Mouse (Mus musculus): Measurements from ENCODE around the gene Sik2. TPM values are rescaled to one million over a fixed set of nuclear protein-coding genes. Genes with fewer than 3 reads are reported as not detected.
A peak's percentile ranks its signal among the peaks of the same experiment; 100 is the strongest.

Sik2 gene
- polyA plus RNA-seq, 1 experiment from 2014 or later, result 23.7 TPM

DNA sequence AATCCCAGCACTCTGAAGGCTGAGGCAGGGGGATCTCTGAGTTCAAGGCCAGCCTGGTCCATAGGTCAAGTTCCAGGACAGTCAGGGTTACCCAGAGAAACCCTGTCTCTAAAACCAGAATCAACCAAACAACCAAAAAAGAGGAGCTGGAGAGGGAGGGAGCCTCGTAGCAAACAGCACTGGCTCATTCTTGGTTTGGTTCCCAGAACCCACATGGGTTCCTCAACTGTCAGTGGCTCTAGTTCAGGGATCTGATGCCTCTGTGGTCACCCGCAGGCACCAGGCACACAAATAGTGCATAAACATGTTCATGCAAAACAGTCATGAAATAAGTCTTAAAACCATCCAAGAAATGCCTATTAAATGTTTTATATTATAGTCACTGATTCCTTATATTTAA lies 140.7 kb downstream of the Sik2 start:
- H3K4me3 ChIP-seq (replicated peaks; ENCODE audit: low read length), result no peak overlapping the region
- 70% methylated on average over 2 of the region's 2 CpGs for WGBS
- H3K36me3 ChIP-seq (ENCODE audit: control insufficient read depth, insufficient read depth), result peaks cover 18% of the 10 kb centered on the region
- no peak overlapping the region for H3K4me2 ChIP-seq (ENCODE audit: low read length)
- no peak for ATAC-seq
- H3K4me1 ChIP-seq (replicated peaks; ENCODE audit: control insufficient read depth, insufficient read depth, low read length), result no peaks in the 10 kb centered on the region
- no peaks in the 10 kb centered on the region for H3K27me3 ChIP-seq (replicated peaks; ENCODE audit: control insufficient read depth, insufficient read depth, low read length)
- no peak overlapping the region for H3K27ac ChIP-seq (ENCODE audit: low read length)
- no peak overlapping the region for H3K9ac ChIP-seq (replicated peaks; ENCODE audit: low read depth, low read length)
- H3K9me3 ChIP-seq (ENCODE audit: control insufficient read depth, low read length), result no peaks in the 10 kb centered on the region

DNA sequence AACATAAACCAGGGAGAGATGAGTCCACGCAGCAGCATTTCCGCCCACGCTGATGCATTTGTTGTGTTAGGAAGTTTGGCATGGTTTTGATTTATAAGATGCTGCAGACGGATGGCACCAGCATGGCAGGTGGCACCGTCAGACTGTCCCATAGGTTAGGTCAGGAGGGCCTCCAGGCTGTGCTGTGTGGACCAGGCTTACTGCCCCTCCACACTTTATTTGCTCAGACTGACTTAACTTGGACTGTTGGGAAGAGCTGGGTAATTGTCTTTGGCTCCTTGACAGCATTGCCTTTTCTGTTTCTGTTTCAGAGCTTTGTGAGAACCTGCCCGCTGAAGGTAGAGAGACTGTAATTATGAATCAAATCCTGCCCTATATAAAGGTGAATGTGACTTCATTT lies 141.9 kb downstream of the Sik2 start:
- Histone ChIP-seq H3K9ac (replicated peaks; ENCODE audit: low read depth, low read length) (no peak overlapping the region), H3K4me3 (replicated peaks; ENCODE audit: low read length) (no peak overlapping the region), H3K9me3 (ENCODE audit: control insufficient read depth, low read length) (no peaks in the 10 kb centered on the region), H3K27me3 (replicated peaks; ENCODE audit: control insufficient read depth, insufficient read depth, low read length) (no peaks in the 10 kb centered on the region), H3K36me3 (ENCODE audit: control insufficient read depth, insufficient read depth) (peaks cover 21% of the 10 kb centered on the region), H3K4me2 (ENCODE audit: low read length) (no peak overlapping the region), H3K4me1 (replicated peaks; ENCODE audit: control insufficient read depth, insufficient read depth, low read length) (peaks cover under 1% of the 10 kb centered on the region), H3K27ac (ENCODE audit: low read length) (no peak overlapping the region)
- 84% methylated on average over 6 of the region's 6 CpGs for WGBS
- ATAC-seq, result no peak

DNA sequence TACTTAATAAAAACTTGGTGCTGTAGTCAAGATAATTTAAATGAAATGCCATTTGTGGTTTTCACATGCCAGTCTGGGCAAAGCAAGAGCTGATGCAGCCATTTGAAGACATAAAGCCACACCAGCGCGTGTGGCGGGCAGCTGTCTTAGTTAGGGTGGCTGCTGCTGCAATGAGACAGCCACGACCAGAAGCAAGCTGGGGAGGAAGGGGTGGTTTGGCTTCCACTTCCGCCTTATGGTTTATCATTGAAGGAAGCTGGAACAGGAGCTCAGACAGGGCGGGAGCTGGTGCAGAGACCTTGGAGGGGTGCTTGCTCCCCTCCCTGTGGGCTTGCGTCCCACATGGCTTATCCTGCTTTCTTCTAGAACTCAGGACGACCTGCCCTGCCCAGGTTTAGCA lies 143.1 kb downstream of the Sik2 start:
- Histone ChIP-seq H3K4me1 (replicated peaks; ENCODE audit: control insufficient read depth, insufficient read depth, low read length) (peaks cover 8% of the 10 kb centered on the region), H3K9ac (replicated peaks; ENCODE audit: low read depth, low read length) (no peak overlapping the region), H3K27ac (ENCODE audit: low read length) (no peak overlapping the region), H3K27me3 (replicated peaks; ENCODE audit: control insufficient read depth, insufficient read depth, low read length) (no peaks in the 10 kb centered on the region), H3K4me2 (ENCODE audit: low read length) (no peak overlapping the region), H3K9me3 (ENCODE audit: control insufficient read depth, low read length) (no peaks in the 10 kb centered on the region), H3K4me3 (replicated peaks; ENCODE audit: low read length) (no peak overlapping the region), H3K36me3 (ENCODE audit: control insufficient read depth, insufficient read depth) (peaks cover 21% of the 10 kb centered on the region)
- 69% methylated on average over 8 of the region's 8 CpGs for WGBS
- ATAC-seq, result no peak

DNA sequence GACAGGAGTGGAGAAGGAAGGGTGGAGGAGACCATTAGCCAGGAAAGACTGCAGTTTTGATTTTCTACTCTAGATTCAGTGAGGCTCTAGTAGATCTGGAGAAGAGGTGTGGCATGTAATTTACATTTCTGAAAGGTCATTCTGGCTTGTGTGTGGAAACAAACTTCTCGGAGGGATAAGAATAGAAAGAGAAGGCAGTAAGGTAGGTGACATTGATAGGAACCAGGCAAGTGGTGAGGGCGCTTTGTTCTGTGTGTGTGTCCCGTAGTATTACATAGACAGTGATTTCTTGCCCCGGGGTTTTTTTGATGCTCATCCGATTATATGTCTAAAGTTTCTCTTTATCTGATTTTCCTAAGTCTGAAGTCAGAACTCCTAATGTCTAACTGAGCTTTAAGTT lies 144.0 kb downstream of the Sik2 start:
- H3K9ac ChIP-seq (replicated peaks; ENCODE audit: low read depth, low read length), result no peak overlapping the region
- H3K4me3 ChIP-seq (replicated peaks; ENCODE audit: low read length), result no peak overlapping the region
- H3K27me3 ChIP-seq (replicated peaks; ENCODE audit: control insufficient read depth, insufficient read depth, low read length), result no peaks in the 10 kb centered on the region
- peaks cover 14% of the 10 kb centered on the region for H3K4me1 ChIP-seq (replicated peaks; ENCODE audit: control insufficient read depth, insufficient read depth, low read length)
- no peaks in the 10 kb centered on the region for H3K9me3 ChIP-seq (ENCODE audit: control insufficient read depth, low read length)
- no peak for ATAC-seq
- H3K27ac ChIP-seq (ENCODE audit: low read length), result no peak overlapping the region
- 95% methylated on average over 5 of the region's 5 CpGs for WGBS
- no peak overlapping the region for H3K4me2 ChIP-seq (ENCODE audit: low read length)
- H3K36me3 ChIP-seq (ENCODE audit: control insufficient read depth, insufficient read depth), result peaks cover 16% of the 10 kb centered on the region

DNA sequence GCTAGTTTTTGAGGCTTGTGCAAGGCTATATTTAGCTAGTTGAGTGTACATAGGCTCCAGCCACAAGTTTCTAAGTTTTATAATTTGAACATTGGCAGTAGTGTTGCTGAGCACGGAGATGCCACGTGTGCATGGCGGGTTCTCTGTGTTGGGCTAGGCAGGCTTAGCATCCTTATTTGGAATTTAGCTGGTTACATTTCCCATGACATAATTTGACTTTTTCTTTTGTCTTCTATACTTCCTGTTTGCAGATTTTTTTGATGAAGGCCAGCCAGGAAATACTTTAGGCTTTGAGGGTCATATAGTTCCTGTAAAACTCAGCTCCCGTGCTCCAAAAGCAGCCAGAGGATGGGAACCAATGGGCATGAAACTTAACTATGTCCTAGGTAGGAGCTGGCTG lies 145.0 kb downstream of the Sik2 start:
- Histone ChIP-seq H3K4me1 (replicated peaks; ENCODE audit: control insufficient read depth, insufficient read depth, low read length) (peaks cover 14% of the 10 kb centered on the region), H3K36me3 (ENCODE audit: control insufficient read depth, insufficient read depth) (peaks cover 14% of the 10 kb centered on the region), H3K27me3 (replicated peaks; ENCODE audit: control insufficient read depth, insufficient read depth, low read length) (no peaks in the 10 kb centered on the region), H3K4me2 (ENCODE audit: low read length) (no peak overlapping the region), H3K9ac (replicated peaks; ENCODE audit: low read depth, low read length) (no peak overlapping the region), H3K27ac (ENCODE audit: low read length) (no peak overlapping the region), H3K4me3 (replicated peaks; ENCODE audit: low read length) (no peak overlapping the region), H3K9me3 (ENCODE audit: control insufficient read depth, low read length) (no peaks in the 10 kb centered on the region)
- WGBS, result 90% methylated on average over 4 of the region's 4 CpGs
- no peak for ATAC-seq

DNA sequence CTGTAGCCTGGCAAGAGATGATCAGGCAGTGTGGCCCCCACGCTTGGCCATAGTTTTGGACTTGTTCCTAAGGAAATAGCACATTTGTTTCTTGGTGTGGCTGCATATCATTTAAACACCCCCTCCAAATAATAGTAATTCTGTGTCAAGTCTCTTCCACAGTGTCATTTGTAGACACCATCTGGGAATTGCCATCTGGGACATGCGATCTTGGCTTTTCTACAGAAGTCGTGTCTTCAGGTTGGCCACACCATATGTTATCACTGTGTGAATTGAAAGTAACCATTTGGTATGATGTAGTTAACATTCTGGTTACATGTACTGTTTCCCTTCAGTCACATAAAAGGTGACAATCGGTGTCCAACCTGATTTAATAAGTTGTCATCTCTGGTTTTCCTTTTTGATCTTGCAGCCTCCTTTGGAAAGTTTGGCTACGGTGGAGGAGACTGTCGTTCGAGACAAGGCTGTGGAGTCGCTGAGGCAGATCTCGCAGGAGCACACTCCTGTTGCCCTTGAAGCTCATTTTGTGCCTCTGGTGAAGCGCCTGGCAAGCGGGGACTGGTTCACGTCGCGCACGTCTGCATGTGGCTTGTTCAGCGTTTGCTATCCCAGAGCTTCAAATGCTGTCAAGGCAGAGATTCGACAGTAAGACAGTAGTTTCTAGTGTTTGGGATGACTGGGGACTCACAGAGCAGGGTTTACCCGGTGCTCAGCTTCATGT lies 147.6 kb downstream of the Sik2 start:
- H3K4me3 ChIP-seq (replicated peaks; ENCODE audit: low read length), result no peak overlapping the region
- H3K36me3 ChIP-seq (ENCODE audit: control insufficient read depth, insufficient read depth), result peaks cover 3% of the 10 kb centered on the region; the same call in 1 of the 2 replicates
- peak overlapping the region; percentile 82 for H3K27ac ChIP-seq (ENCODE audit: low read length)
- H3K9ac ChIP-seq (replicated peaks; ENCODE audit: low read depth, low read length), result no peak overlapping the region
- WGBS, result 65% methylated on average over 18 of the region's 18 CpGs
- peak; percentile 43 for ATAC-seq
- peak overlapping the region; percentile 12; the same call in 1 of the 2 replicates for H3K4me2 ChIP-seq (ENCODE audit: low read length)
- H3K9me3 ChIP-seq (ENCODE audit: control insufficient read depth, low read length), result no peaks in the 10 kb centered on the region
- peaks cover 21% of the 10 kb centered on the region for H3K4me1 ChIP-seq (replicated peaks; ENCODE audit: control insufficient read depth, insufficient read depth, low read length)
- no peaks in the 10 kb centered on the region for H3K27me3 ChIP-seq (replicated peaks; ENCODE audit: control insufficient read depth, insufficient read depth, low read length)

DNA sequence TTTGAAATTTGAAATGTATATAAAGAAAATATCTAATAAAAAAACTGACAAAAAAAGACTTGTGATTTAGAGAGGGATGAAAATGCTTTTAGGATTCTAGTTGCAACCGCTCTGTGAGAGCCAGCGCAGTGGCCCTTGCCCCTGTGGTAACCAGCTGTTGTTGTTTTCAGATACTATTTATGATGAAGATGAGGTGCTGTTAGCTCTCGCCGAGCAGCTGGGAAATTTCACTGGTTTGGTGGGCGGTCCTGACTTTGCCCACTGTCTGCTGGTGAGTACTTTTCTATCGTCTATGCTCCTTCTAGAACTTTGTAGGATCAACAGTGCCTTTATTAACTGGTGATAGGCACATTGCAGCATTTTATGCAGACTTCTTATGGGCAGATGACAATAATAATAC lies 150.2 kb downstream of the Sik2 start:
- Histone ChIP-seq H3K27me3 (replicated peaks; ENCODE audit: control insufficient read depth, insufficient read depth, low read length) (no peaks in the 10 kb centered on the region), H3K4me3 (replicated peaks; ENCODE audit: low read length) (no peak overlapping the region), H3K4me2 (ENCODE audit: low read length) (peak overlapping the region; percentile 24; the same call in 1 of the 2 replicates), H3K9ac (replicated peaks; ENCODE audit: low read depth, low read length) (no peak overlapping the region), H3K4me1 (replicated peaks; ENCODE audit: control insufficient read depth, insufficient read depth, low read length) (peaks cover 23% of the 10 kb centered on the region), H3K36me3 (ENCODE audit: control insufficient read depth, insufficient read depth) (peaks cover 3% of the 10 kb centered on the region; the same call in 1 of the 2 replicates), H3K9me3 (ENCODE audit: control insufficient read depth, low read length) (no peaks in the 10 kb centered on the region), H3K27ac (ENCODE audit: low read length) (no peak overlapping the region)
- no peak for ATAC-seq
- WGBS, result 82% methylated on average over 6 of the region's 6 CpGs

DNA sequence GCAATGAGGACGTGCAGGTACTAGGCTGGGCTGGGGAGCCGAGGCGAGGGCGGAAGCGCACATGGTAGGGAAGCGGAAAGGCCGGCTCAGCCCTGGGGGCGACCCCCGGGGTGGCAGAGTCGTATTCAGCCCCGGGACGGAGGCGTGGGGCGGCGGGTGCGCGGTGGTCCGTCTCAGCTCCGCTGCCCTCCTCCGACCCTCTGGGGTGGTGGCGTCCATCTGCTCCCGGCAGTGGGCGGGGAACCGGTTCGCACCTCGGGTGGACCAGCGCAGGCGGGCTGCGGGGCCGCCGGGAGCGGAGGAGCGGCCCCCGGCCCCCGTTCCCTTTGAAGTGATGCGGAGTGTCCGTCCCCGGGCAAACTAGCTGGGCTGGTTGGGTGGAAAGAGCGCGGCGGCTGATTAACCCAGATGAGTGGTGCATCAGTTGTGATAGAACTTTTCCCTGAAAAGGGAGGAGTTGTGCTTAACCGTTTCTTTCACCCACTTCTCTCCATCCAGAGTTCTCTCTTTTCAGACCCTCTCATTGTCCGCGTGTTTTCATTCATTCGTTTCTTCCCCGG lies 151.7 kb downstream of the Sik2 start:
- 0% methylated on average over 46 of the region's 46 CpGs for WGBS
- Histone ChIP-seq H3K9me3 (ENCODE audit: control insufficient read depth, low read length) (no peaks in the 10 kb centered on the region), H3K4me1 (replicated peaks; ENCODE audit: control insufficient read depth, insufficient read depth, low read length) (peaks cover 34% of the 10 kb centered on the region), H3K36me3 (ENCODE audit: control insufficient read depth, insufficient read depth) (no peaks in the 10 kb centered on the region; the same call in 1 of the 2 replicates), H3K4me2 (ENCODE audit: low read length) (peak overlapping the region; percentile 52), H3K27ac (ENCODE audit: low read length) (peak overlapping the region; percentile 81), H3K9ac (replicated peaks; ENCODE audit: low read depth, low read length) (peak overlapping the region; percentile 75), H3K27me3 (replicated peaks; ENCODE audit: control insufficient read depth, insufficient read depth, low read length) (no peaks in the 10 kb centered on the region), H3K4me3 (replicated peaks; ENCODE audit: low read length) (peak overlapping the region; percentile 59)
- peak; percentile 78 for ATAC-seq

DNA sequence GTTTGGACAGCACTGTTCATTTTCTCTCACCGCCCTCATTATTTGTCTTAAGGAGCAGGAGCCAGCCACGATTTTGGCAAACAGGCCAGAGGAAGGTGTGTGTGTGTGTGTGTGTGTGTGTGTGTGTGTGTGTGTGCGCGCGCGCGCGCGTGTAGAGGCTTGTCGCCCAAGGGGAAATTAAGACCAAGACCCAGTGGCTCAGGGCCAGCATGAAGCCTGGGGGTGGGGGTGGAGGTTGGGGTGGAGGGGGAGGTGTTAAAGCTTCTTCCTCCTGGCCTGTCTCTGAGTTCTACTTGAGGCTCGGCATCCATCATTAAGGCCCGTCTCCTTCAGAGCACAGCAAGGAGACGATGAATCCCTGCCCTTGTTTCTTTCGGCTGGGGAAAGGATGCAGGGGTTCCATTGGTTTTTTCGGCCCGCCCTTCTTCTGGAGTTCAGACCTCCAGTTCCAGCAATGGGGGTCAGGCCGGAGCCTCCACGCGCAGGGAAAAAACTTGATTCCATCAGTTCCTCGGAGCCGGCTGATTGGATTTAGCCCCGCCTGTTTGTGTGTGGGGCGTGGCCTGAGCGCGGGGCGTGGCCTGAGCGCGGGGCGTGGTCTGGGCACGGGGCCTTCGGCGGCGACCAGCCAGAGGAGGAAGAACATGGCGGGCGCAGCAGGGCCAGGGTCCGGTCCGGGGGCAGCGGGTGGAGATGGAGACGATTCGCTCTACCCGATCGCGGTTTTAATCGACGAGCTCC lies 152.4 kb downstream of the Sik2 start:
- ATAC-seq, result peak; percentile 75
- Histone ChIP-seq H3K27ac (ENCODE audit: low read length) (peak overlapping the region; percentile 81), H3K36me3 (ENCODE audit: control insufficient read depth, insufficient read depth) (no peaks in the 10 kb centered on the region), H3K4me3 (replicated peaks; ENCODE audit: low read length) (peak overlapping the region; percentile 59), H3K9me3 (ENCODE audit: control insufficient read depth, low read length) (no peaks in the 10 kb centered on the region), H3K4me2 (ENCODE audit: low read length) (peak overlapping the region; percentile 52), H3K27me3 (replicated peaks; ENCODE audit: control insufficient read depth, insufficient read depth, low read length) (no peaks in the 10 kb centered on the region), H3K9ac (replicated peaks; ENCODE audit: low read depth, low read length) (peak overlapping the region; percentile 75), H3K4me1 (replicated peaks; ENCODE audit: control insufficient read depth, insufficient read depth, low read length) (peaks cover 30% of the 10 kb centered on the region)
- 0% methylated on average over 44 of the region's 45 CpGs for WGBS

All from forebrain, embryonic 16.5 days (tissue).